Mouse (Mus musculus): ENCODE data around the gene Ell. TPM values are rescaled to one million over a fixed set of nuclear protein-coding genes. Genes with fewer than 3 reads are reported as not detected.

Ell gene
- total and polyA plus RNA-seq, 2 experiments = 10.0 to 25.0 TPM

- TF ChIP-seq POLR2A (IDR thresholded peaks at IDR 0.05; ENCODE audit: extremely low read depth, insufficient read depth, low read length) (no peak), CTCF (IDR thresholded peaks at IDR 0.05; ENCODE audit: low read depth, low read length) (no peak)
- Histone ChIP-seq H3K27ac (replicated peaks; ENCODE audit: insufficient read depth, low read depth, low read length) (no peak overlapping the region), H3K4me1 (ENCODE audit: control insufficient read depth, insufficient read depth, low read length) (no peaks in the 10 kb centered on the region; the same call in 1 of the 2 replicates), H3K27me3 (ENCODE audit: control insufficient read depth, insufficient read depth, low read length) (peaks cover 36% of the 10 kb centered on the region), H3K79me2 (ENCODE audit: control insufficient read depth, insufficient read depth, low read length) (no peaks in the 10 kb centered on the region), H3K36me3 (ENCODE audit: control insufficient read depth, insufficient read depth, low read length) (no peaks in the 10 kb centered on the region), H3K4me3 (ENCODE audit: insufficient read depth, low read depth, low read length) (no peak overlapping the region), H3K9ac (ENCODE audit: low read depth, low read length) (no peak overlapping the region)
- WGBS = 5% methylated on average over 42 of the region's 47 CpGs
- no peak for DNase-seq (ENCODE audit: extremely low read depth, low read depth, low spot score)
Measured at GRCm38 (mm10) chr8:70493692-70494415, 45.4 kb upstream of the Ell start.

- H3K9ac ChIP-seq (ENCODE audit: low read depth, low read length) = no peak overlapping the region
- no peak overlapping the region for H3K4me3 ChIP-seq (ENCODE audit: insufficient read depth, low read depth, low read length)
- no peak for TF ChIP-seq POLR2A (IDR thresholded peaks at IDR 0.05; ENCODE audit: extremely low read depth, insufficient read depth, low read length)
- TF ChIP-seq CTCF (IDR thresholded peaks at IDR 0.05; ENCODE audit: low read depth, low read length) = no peak
- no peak overlapping the region for H3K27ac ChIP-seq (replicated peaks; ENCODE audit: insufficient read depth, low read depth, low read length)
- 9% methylated on average over 28 of the region's 28 CpGs for WGBS
- DNase-seq (ENCODE audit: extremely low read depth, low read depth, low spot score) = no peak
- H3K79me2 ChIP-seq (ENCODE audit: control insufficient read depth, insufficient read depth, low read length) = no peaks in the 10 kb centered on the region
- H3K27me3 ChIP-seq (ENCODE audit: control insufficient read depth, insufficient read depth, low read length) = peaks cover 30% of the 10 kb centered on the region
- H3K36me3 ChIP-seq (ENCODE audit: control insufficient read depth, insufficient read depth, low read length) = no peaks in the 10 kb centered on the region
- H3K4me1 ChIP-seq (ENCODE audit: control insufficient read depth, insufficient read depth, low read length) = no peaks in the 10 kb centered on the region
Measured at GRCm38 (mm10) chr8:70494416-70494945, 44.8 kb upstream of the Ell start.

GRCm38 (mm10) chr8:70495001-70495770 lies 44.1 kb upstream of the Ell start:
- 15% methylated on average over 20 of the region's 21 CpGs for WGBS

GRCm38 (mm10) chr8:70495771-70496062 lies 43.5 kb upstream of the Ell start:
- H3K4me1 ChIP-seq (ENCODE audit: control insufficient read depth, insufficient read depth, low read length) = peaks cover 2% of the 10 kb centered on the region; the same call in 1 of the 2 replicates
- TF ChIP-seq POLR2A (IDR thresholded peaks at IDR 0.05; ENCODE audit: extremely low read depth, insufficient read depth, low read length) = no peak
- no peak for TF ChIP-seq CTCF (IDR thresholded peaks at IDR 0.05; ENCODE audit: low read depth, low read length)
- no peaks in the 10 kb centered on the region for H3K36me3 ChIP-seq (ENCODE audit: control insufficient read depth, insufficient read depth, low read length)
- H3K9ac ChIP-seq (ENCODE audit: low read depth, low read length) = no peak overlapping the region
- H3K79me2 ChIP-seq (ENCODE audit: control insufficient read depth, insufficient read depth, low read length) = no peaks in the 10 kb centered on the region
- 32% methylated on average over 10 of the region's 12 CpGs for WGBS
- H3K27ac ChIP-seq (replicated peaks; ENCODE audit: insufficient read depth, low read depth, low read length) = no peak overlapping the region
- peaks cover 24% of the 10 kb centered on the region for H3K27me3 ChIP-seq (ENCODE audit: control insufficient read depth, insufficient read depth, low read length)
- no peak for DNase-seq (ENCODE audit: extremely low read depth, low read depth, low spot score)
- H3K4me3 ChIP-seq (ENCODE audit: insufficient read depth, low read depth, low read length) = no peak overlapping the region

More at GRCm38 (mm10) chr8:70495001-70495770, 44.1 kb upstream of the Ell start:
- no peaks in the 10 kb centered on the region for H3K36me3 ChIP-seq (ENCODE audit: control insufficient read depth, insufficient read depth, low read length)
- no peak overlapping the region for H3K9ac ChIP-seq (ENCODE audit: low read depth, low read length)
- no peaks in the 10 kb centered on the region for H3K4me1 ChIP-seq (ENCODE audit: control insufficient read depth, insufficient read depth, low read length)
- no peak for DNase-seq (ENCODE audit: extremely low read depth, low read depth, low spot score)
- H3K27ac ChIP-seq (replicated peaks; ENCODE audit: insufficient read depth, low read depth, low read length) = no peak overlapping the region
- TF ChIP-seq CTCF (IDR thresholded peaks at IDR 0.05; ENCODE audit: low read depth, low read length) (no peak), POLR2A (IDR thresholded peaks at IDR 0.05; ENCODE audit: extremely low read depth, insufficient read depth, low read length) (no peak)
- no peak overlapping the region for H3K4me3 ChIP-seq (ENCODE audit: insufficient read depth, low read depth, low read length)
- H3K79me2 ChIP-seq (ENCODE audit: control insufficient read depth, insufficient read depth, low read length) = no peaks in the 10 kb centered on the region
- peaks cover 24% of the 10 kb centered on the region for H3K27me3 ChIP-seq (ENCODE audit: control insufficient read depth, insufficient read depth, low read length)

GRCm38 (mm10) chr8:70500386-70501301 lies 38.6 kb upstream of the Ell start:
- H3K27ac ChIP-seq (replicated peaks; ENCODE audit: insufficient read depth, low read depth, low read length) = no peak overlapping the region
- H3K27me3 ChIP-seq (ENCODE audit: control insufficient read depth, insufficient read depth, low read length) = peaks cover 4% of the 10 kb centered on the region; the same call in 1 of the 2 replicates
- H3K4me1 ChIP-seq (ENCODE audit: control insufficient read depth, insufficient read depth, low read length) = peaks cover 9% of the 10 kb centered on the region
- H3K79me2 ChIP-seq (ENCODE audit: control insufficient read depth, insufficient read depth, low read length) = no peaks in the 10 kb centered on the region
- TF ChIP-seq CTCF (IDR thresholded peaks at IDR 0.05; ENCODE audit: low read depth, low read length) (no peak), POLR2A (IDR thresholded peaks at IDR 0.05; ENCODE audit: extremely low read depth, insufficient read depth, low read length) (no peak)
- H3K4me3 ChIP-seq (ENCODE audit: insufficient read depth, low read depth, low read length) = no peak overlapping the region; the same call in 1 of the 2 replicates
- 13% methylated on average over 39 of the region's 39 CpGs for WGBS
- H3K9ac ChIP-seq (ENCODE audit: low read depth, low read length) = no peak overlapping the region
- no peaks in the 10 kb centered on the region for H3K36me3 ChIP-seq (ENCODE audit: control insufficient read depth, insufficient read depth, low read length)
- DNase-seq (ENCODE audit: extremely low read depth, low read depth, low spot score) = peak; percentile 30

Data from liver, adult 2 months (tissue).